8 mouse cellular contexts compared by ENCODE assay signal in the genomic region with DNA sequence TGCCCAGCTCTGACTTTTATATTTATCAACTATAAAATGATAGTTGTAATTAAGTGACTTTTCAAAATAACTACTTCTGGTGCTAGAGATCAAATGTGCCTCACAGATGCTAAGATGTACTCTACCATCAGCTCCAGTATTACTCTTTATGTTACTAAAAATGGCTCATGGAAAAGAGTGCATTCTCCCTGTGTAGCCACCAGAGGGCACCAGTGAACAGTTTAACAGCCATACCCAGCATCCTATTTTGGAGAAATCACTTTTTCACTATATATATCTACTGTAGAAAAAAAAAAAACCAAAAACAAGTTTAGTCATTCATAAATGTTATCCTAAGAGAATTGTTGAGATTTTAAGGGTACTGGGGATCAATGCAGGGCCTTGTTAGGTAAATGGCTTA. TPM values are rescaled to one million over a fixed set of nuclear protein-coding genes. Genes with fewer than 3 reads are reported as not detected.
DNase-seq lines count a peak whose midpoint lies in the region; TF ChIP-seq lines count a peak whose summit lies in the region.

No protein-coding gene starts in this region.

- no peak for TF ChIP-seq POLR2A in cortical plate, adult 2 months (IDR thresholded peaks at IDR 0.05; ENCODE audit: extremely low read depth, insufficient read depth, low read length)

- peak; percentile 81 for TF ChIP-seq CTCF in gastrocnemius, adult 2 months (IDR thresholded peaks at IDR 0.05)
- TF ChIP-seq CTCF in cortical plate, adult 2 months (IDR thresholded peaks at IDR 0.05; ENCODE audit: extremely low read depth, insufficient read depth, low read length) = peak; percentile 53; the same call in 1 of the 2 replicates

- H3K4me3 ChIP-seq in gastrocnemius, adult 2 months = no peak overlapping the region
- no peak overlapping the region for H3K4me3 ChIP-seq in cortical plate, adult 2 months (ENCODE audit: insufficient read depth, low read length)

- DNase-seq in gastrocnemius, adult 2 months = peak; percentile 39
- DNase-seq in gastrocnemius, adult 8-10 months (ENCODE audit: low spot score in 2 of 2) = no peak
- DNase-seq in urinary bladder, postnatal 25 days (ENCODE audit: low spot score) = peak; percentile 58
- DNase-seq in urinary bladder, postnatal 10 days (ENCODE audit: low spot score) = no peak
- DNase-seq in kidney, postnatal 14 days = peak; percentile 56
- peak; percentile 45 to 61 for DNase-seq in natural killer cell, adult 2 months (ENCODE audit: low spot score in 2 of 2)
- no peak for DNase-seq in ovary, postnatal 10 days (ENCODE audit: low spot score)

- peaks cover 2% of the 10 kb centered on the region; the same call in 1 of the 2 replicates for H3K4me1 ChIP-seq in cortical plate, adult 2 months (ENCODE audit: control insufficient read depth, insufficient read depth, low read length)

- intact Hi-C loops in gastrocnemius, adult 2 months (cut with DNase I) = no loop called here

- no peak overlapping the region for H3K27ac ChIP-seq in gastrocnemius, adult 2 months
- no peak overlapping the region for H3K27ac ChIP-seq in cortical plate, adult 2 months (ENCODE audit: insufficient read depth, low read length)

RNA-seq across cellular contexts. Expression of gene Rab33b, which starts 2.7 kb away (rescaled TPM):
- 1 to 10 TPM; 8.1 to 8.7 TPM for total RNA-seq in gastrocnemius, adult 2 months (2021)
- total RNA-seq in gastrocnemius, adult 8-10 months (2022) = 1 to 10 TPM; 5.5 to 9.8 (median 8.8) TPM
- polyA plus RNA-seq in cortical plate, adult 2 months (2012; rRNA removed) = 21.0 and 21.7 TPM in 2 replicates

Comparison
In these comparisons a context has a peak if more than half of its experiments do, and no peak if none do; other contexts are left out.
1. DNase-seq: peak in gastrocnemius, adult 2 months (single experiment), urinary bladder, postnatal 25 days (single experiment), kidney, postnatal 14 days (single experiment) and natural killer cell, adult 2 months (2 of 2); none in gastrocnemius, adult 8-10 months (0 of 2), urinary bladder, postnatal 10 days (single experiment) and ovary, postnatal 10 days (single experiment).